Mouse (Mus musculus) forebrain, embryonic 14.5 days (tissue): ENCODE measurements at regions not wholly inside any gene's neighbourhood (a gene's known extent, or its start where the extent isn't known, plus 50 kb on each side); places are given as distances from the start of the nearest gene placed in this dataset.

Source experiments
- ATAC-seq: fragments of 200-750 bp; cut with Nextera tagmentation; 2 replicates; pipeline ENCODE4 v1.8.0; 2017; ENCODE audit warnings: mild to moderate bottlenecking, moderate library complexity
- DNase-seq: peaks from one replicate; pipeline ENCODE4 v3.0.0-alpha.2; 2015; ENCODE audit warnings: low spot score
- H3K27ac ChIP-seq: fragments of 300-500 bp; sonication (generic); 2 replicates; pipeline ENCODE4 v1.5.1; 2014; ENCODE audit warnings: low read depth, mild to moderate bottlenecking, control low read depth, low read length, moderate library complexity
- H3K27me3 ChIP-seq: fragments of 300-500 bp; sonication (generic); replicated peaks from 2 replicates; pipeline ENCODE4 v1.6.1; 2014; ENCODE audit warnings: low read length, control low read depth, mixed read lengths; ENCODE audit not compliant: control insufficient read depth, insufficient read depth
- H3K36me3 ChIP-seq: fragments of 300-500 bp; sonication (generic); 2 replicates; pipeline ENCODE4 v1.6.1; 2014; ENCODE audit warnings: low read length, control low read depth; ENCODE audit not compliant: control insufficient read depth, insufficient read depth
- H3K4me1 ChIP-seq: fragments of 300-500 bp; sonication (generic); 2 replicates; pipeline ENCODE4 v1.6.1; 2014; ENCODE audit warnings: antibody characterized with exemption, low read length, control low read depth; ENCODE audit not compliant: control insufficient read depth, insufficient read depth
- H3K4me2 ChIP-seq: fragments of 300-500 bp; sonication (generic); 2 replicates; pipeline ENCODE4 v1.6.1; 2014; ENCODE audit warnings: mild to moderate bottlenecking, control low read depth, low read length
- H3K4me3 ChIP-seq: fragments of 300-500 bp; sonication (generic); 2 replicates; pipeline ENCODE4 v1.5.1; 2014; ENCODE audit warnings: low read depth, low read length, control low read depth
- H3K9ac ChIP-seq: fragments of 300-500 bp; sonication (generic); 2 replicates; pipeline ENCODE4 v1.6.1; 2014; ENCODE audit warnings: mild to moderate bottlenecking, low read length, control low read depth, moderate library complexity
- H3K9me3 ChIP-seq: fragments of 300-500 bp; sonication (generic); replicated peaks from 2 replicates; pipeline ENCODE4 v1.6.1; 2016; ENCODE audit warnings: low read length, control low read depth, mixed read lengths; ENCODE audit not compliant: control insufficient read depth
- WGBS: fragments of 180-500 bp; shearing (Covaris S2); extraction: QIAGEN DNeasy Blood & Tissue Kit; methylation state at CpG from one replicate; pipeline ENCODE4 v1.1.7; 2014; 5-methylcytosine and 5-hydroxymethylcytosine counted together

DNA sequence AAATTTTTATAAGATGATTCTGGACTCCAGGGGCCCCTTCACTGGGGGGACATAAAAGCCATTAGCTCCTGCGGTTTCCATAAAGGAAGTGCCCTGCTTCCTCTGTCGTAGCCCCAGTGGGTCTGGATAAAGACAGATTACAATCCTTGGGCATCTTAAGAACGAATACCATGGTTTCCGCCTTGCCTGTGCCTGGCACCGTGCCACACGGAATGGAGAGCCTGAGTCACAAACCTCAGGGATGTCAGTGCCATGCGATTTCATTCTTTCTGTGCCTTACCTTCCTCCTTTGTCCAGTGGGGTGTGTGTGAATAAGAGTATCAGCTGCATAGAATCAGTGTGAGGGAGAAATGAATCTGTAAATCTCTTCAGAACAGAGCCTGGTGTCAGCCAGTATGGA, 171.4 kb upstream of the Id2 start:
- no peaks in the 10 kb centered on the region for H3K4me1 ChIP-seq
- DNase-seq (no peak), ATAC-seq (no peak)
- no peaks in the 10 kb centered on the region for H3K27me3 ChIP-seq
- H3K9ac ChIP-seq = no peak overlapping the region
- H3K4me3 ChIP-seq = no peak overlapping the region
- H3K9me3 ChIP-seq = no peaks in the 10 kb centered on the region
- no peaks in the 10 kb centered on the region for H3K36me3 ChIP-seq
- no peak overlapping the region for H3K4me2 ChIP-seq
- WGBS = 67% methylated on average over 7 of the region's 7 CpGs
- H3K27ac ChIP-seq = no peak overlapping the region

- ATAC-seq (no peak), DNase-seq (no peak)
- Histone ChIP-seq H3K9ac (no peak overlapping the region), H3K9me3 (no peaks in the 10 kb centered on the region), H3K4me3 (no peak overlapping the region), H3K4me2 (no peak overlapping the region), H3K27ac (no peak overlapping the region), H3K36me3 (no peaks in the 10 kb centered on the region), H3K27me3 (no peaks in the 10 kb centered on the region), H3K4me1 (no peaks in the 10 kb centered on the region)
- WGBS = 91% methylated on average over 13 of the region's 13 CpGs
These were observed 170.7 kb upstream of the Id2 start for GRCm38 (mm10) chr12:25267572-25268115.

DNA sequence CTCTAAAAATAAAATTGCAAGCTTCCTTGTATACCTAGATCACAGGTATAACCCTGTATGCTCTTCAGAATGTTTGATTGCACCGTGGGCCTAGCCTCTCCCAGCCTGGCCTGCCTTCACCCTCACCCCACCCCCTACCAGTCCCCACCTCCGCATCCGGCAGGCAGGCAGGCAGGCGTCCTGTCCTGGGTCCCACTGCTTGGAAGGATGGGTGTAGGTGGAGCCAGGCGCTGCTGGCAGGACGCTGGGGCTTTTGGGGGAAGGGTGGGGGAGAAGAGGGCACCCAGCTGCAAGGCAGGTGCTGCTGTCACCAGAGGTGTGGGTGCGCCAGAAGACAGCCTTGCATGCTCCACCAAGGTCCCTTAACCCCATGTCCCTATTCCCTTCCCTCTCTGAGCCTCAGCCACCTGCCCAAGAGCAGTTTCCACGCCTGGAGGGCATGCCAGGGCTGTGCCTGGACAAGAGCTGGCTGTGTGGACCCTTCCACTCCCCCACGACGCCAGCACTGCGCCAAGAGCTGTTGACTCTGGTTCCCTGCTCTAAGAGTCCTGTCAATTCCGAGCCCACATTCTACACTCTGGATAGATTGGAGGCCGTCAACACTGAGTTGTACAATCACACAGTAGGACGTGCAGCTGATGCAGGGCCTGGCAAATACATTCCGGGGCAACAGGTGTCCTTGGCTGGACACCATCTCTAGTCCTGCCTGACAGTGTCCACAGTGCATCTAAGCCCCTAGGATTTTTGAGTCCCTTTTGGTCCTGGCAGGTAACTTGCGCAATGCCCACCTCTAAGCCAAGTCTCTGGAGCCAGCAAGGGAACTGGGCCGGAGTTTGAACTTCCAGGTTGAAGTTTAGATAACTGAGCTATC, 170.0 kb upstream of the Id2 start:
- 71% methylated on average over 17 of the region's 17 CpGs for WGBS

GRCm38 (mm10) chr12:25265560-25266525, 168.9 kb upstream of the Id2 start:
- Histone ChIP-seq H3K27me3 (no peaks in the 10 kb centered on the region), H3K4me3 (no peak overlapping the region), H3K9me3 (no peaks in the 10 kb centered on the region), H3K4me2 (no peak overlapping the region), H3K36me3 (no peaks in the 10 kb centered on the region), H3K27ac (no peak overlapping the region), H3K4me1 (no peaks in the 10 kb centered on the region), H3K9ac (no peak overlapping the region)
- DNase-seq = no peak
- ATAC-seq = no peak
- 44% methylated on average over 11 of the region's 11 CpGs for WGBS

More for the DNA sequence above, 170.0 kb upstream of the Id2 start:
- ATAC-seq (0 out of 2 replicates have a peak, but pooled peaks have one; percentile 5), DNase-seq (no peak)
- Histone ChIP-seq H3K4me1 (no peaks in the 10 kb centered on the region), H3K27me3 (no peaks in the 10 kb centered on the region), H3K4me2 (no peak overlapping the region), H3K27ac (no peak overlapping the region), H3K9me3 (no peaks in the 10 kb centered on the region), H3K36me3 (no peaks in the 10 kb centered on the region), H3K4me3 (no peak overlapping the region), H3K9ac (no peak overlapping the region)

GRCm38 (mm10) chr12:25265066-25265465, 168.1 kb upstream of the Id2 start:
- H3K9ac ChIP-seq = no peak overlapping the region
- no peaks in the 10 kb centered on the region for H3K27me3 ChIP-seq
- no peaks in the 10 kb centered on the region for H3K9me3 ChIP-seq
- no peak overlapping the region for H3K27ac ChIP-seq
- DNase-seq = no peak
- no peak overlapping the region for H3K4me2 ChIP-seq
- H3K4me1 ChIP-seq = no peaks in the 10 kb centered on the region
- no peak overlapping the region for H3K4me3 ChIP-seq
- H3K36me3 ChIP-seq = no peaks in the 10 kb centered on the region
- ATAC-seq = no peak
- WGBS = 62% methylated on average over 13 of the region's 13 CpGs

DNA sequence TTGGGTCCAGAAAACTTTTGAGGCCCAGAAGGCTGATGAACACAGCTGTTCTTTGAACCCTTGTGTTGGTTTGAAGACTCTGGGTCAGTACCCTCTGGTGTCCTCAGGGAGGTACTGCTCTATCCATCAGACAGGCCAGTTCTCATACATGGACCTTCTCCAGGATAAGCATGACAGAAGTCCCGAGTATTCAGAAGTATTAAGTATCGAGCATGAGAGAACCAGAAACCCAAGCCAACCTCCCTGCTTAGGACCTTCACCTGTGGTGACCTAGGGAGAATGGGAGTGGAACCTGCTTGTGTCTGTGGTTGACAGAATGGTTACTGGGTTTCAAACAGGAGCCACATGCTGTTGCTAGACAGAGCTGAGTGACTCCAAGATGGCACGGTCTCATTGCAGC, 167.5 kb upstream of the Id2 start:
- DNase-seq (no peak), ATAC-seq (no peak)
- H3K9ac ChIP-seq = no peak overlapping the region
- WGBS = 88% methylated on average over 3 of the region's 3 CpGs
- no peak overlapping the region for H3K27ac ChIP-seq
- H3K27me3 ChIP-seq = no peaks in the 10 kb centered on the region
- no peaks in the 10 kb centered on the region for H3K4me1 ChIP-seq
- H3K4me3 ChIP-seq = no peak overlapping the region
- no peaks in the 10 kb centered on the region for H3K9me3 ChIP-seq
- no peak overlapping the region for H3K4me2 ChIP-seq
- no peaks in the 10 kb centered on the region for H3K36me3 ChIP-seq

DNA sequence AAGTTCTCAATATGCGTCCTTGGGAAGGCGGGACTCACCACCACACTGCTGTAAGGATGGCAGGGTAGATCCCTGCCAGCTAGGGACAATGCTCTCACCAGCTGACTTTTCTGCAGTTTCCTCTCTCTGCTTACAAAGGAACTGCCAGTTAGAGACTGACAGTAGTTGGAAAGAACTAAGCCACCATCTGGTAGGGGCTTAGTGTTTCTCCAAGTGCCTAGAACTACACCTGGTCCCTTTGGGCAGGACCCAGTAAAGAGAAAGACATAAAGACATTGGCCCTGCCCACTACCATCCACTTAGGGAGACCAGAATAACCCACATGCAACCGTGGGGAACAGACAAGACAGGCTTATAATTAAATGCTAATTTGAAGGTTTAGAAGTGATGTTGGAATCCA, 165.5 kb upstream of the Id2 start:
- Histone ChIP-seq H3K27me3 (no peaks in the 10 kb centered on the region), H3K4me1 (no peaks in the 10 kb centered on the region), H3K9me3 (no peaks in the 10 kb centered on the region), H3K4me2 (no peak overlapping the region), H3K9ac (no peak overlapping the region), H3K4me3 (no peak overlapping the region), H3K36me3 (no peaks in the 10 kb centered on the region), H3K27ac (no peak overlapping the region)
- no peak for ATAC-seq
- DNase-seq = no peak
- WGBS = 73% methylated on average over 3 of the region's 3 CpGs

- Histone ChIP-seq H3K4me1 (no peaks in the 10 kb centered on the region), H3K4me3 (no peak overlapping the region), H3K36me3 (no peaks in the 10 kb centered on the region), H3K4me2 (no peak overlapping the region), H3K9me3 (no peaks in the 10 kb centered on the region), H3K27me3 (no peaks in the 10 kb centered on the region), H3K27ac (no peak overlapping the region), H3K9ac (no peak overlapping the region)
- no peak for ATAC-seq
- DNase-seq = no peak
- WGBS = 88% methylated on average over 2 of the region's 2 CpGs
These were observed 162.2 kb upstream of the Id2 start for GRCm38 (mm10) chr12:25259123-25259522.
